Mouse (Mus musculus) CD4-positive, CD25-positive, alpha-beta regulatory T cell, adult 2 months (primary cell): Measurements from ENCODE around the gene Dolk.
A peak's percentile ranks its signal among the peaks of the same experiment; 100 is the strongest.

Experiments
- DNase-seq: peaks from one replicate; pipeline ENCODE4 v3.0.0-alpha.2; 2012; ENCODE audit warnings: low read depth, low spot score

The Dolk gene

DNA sequence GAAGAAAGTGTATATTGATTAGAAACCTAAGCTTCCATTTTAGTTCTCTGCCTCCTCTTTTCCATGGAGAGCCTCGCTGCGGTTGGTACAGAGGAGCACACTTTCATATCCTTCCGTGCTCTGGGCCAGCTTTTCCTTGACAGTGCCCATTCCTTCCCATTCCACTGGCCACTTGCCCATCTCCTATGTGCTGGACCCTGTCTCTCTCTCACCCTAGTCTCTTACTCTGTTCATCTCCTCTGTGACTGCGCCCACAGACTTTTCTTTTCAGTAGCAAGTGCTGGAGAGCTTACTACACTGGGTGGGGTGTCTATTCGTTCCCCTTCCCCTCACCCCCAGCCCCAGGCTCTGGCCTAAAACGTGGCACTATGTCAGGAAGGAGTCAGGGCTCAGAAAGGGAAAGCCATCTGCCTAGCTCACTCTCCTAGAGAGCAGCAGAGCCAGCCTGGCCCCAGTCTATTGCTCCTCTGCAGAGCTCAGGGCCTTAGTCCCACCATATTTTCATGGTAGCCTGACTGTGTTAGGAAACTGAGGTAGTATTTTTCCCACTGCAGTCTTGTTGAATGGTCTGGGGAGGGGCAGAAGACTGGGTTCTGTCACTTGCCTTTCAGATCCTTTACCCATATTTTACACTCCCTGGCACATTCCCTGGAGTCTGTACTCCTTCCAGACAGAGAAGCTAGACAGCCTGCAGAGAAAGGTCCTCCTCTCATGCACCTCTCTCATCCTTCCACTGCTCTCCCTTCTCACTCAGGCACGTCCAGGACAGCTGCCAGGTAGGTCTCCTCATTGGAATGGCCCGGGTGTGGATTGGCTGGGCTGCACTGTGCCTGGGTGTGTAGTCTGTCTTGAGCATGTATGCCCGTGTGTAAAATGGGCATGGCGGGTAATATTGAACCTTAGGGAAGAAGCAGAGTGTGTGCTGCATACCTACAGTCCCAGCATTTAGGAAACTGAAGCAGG lies 35.7 kb downstream of the Dolk start:
- DNase-seq, result no peak

DNA sequence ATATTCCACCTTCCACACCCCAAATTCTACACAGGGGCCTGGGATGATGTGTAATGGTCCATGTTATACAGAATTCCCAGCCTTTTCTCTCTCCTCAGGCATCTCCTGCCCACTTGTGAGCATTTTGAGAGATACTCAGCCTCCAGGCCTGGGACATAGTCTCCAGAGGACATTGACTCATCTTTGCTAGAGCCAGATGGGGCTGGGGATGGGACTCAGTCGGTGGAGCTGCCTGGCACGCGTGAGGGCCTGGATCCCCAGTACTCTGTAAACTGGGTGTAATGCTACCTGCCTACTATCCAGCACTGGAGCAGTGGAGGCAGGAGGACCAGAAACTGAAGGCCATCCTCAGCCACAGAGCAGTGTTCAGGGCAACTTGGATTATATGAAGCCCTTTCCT lies 37.0 kb downstream of the Dolk start:
- DNase-seq, result no peak

DNA sequence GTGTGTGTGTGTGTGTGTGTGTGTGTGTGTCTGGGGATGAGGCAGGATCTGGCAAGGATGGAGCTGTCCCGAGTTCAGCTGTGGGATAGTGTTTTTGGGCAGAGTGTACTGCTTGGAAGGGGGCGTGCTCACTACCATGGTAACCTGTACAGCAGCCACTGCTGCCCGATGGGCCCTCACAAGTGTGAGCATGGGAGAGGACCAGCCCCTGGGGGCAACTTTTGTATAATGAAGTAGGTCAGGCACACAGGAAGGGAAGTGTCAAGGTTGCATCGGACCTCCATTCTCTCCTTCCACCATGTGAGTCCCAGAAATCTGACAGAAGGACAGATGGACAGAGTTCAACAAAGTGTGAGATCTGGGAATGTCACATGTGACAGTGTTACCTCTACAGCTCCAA lies 38.5 kb downstream of the Dolk start:
- DNase-seq, result no peak

DNA sequence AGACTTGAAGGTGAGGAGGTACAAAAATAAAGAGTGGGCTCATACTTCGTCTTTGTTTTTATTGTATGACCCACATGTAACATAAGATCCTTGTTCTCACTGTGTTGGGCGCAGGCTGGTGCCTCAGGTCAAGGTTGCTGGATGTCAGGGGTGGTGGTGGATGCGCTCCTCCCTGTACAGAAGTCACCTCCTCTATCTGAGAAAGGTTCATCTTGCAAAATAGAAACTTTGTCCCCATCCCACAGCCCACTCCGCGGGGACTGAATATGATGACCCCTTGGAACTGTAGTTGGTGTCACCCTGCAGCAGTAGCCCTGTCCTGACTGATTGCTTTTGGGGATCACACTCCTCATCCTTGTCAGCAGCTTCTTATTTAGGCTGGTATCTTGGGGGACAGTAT lies 39.1 kb downstream of the Dolk start:
- DNase-seq, result no peak

DNA sequence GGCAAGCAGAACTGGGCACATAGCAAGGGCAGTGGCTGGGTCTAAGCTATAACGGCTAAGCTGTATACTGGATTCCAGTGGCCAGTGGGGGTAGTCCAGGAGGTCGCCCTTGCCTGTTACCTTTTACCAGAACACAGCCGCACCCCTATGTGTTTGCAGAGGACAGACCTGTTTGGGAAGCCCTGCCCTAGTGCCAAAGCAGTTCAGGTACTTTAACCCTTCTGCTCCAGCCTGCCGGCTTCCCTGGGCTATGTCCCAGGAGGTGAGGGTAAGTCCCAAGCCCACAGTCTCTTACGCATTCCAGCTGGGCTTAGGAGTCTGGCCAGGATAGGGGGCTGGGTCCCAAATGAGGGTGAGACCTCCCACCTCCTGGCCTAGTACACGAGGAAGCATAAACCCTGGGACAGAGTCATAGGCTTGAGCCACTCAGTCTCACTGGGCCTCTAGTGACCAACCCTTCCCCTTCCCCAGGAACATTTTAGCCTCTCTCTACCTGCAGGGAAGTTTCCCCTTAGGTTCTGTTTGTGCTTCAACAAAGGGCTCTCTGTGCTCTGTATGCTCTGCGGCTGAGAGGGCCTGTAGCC lies 41.4 kb downstream of the Dolk start:
- DNase-seq, result no peak

DNA sequence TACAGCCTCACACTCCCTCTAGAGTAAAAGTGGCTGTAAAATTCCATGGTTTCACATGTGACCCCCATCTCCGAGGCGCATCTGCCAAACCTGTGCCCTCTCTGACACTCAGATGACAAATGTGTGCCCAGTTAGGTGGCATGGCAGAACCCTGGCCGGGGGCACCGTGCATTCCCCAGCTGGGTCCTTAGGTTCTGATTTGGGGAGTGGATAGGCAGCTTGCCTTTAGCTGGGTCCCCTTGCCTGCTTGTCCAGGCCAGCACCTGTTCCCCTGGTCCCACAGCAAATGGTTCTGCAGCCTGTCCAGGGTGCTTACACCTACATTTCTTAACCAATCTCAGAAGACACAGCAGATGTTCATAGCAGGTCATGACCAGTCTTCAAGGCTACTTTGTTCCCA lies 42.7 kb downstream of the Dolk start:
- DNase-seq, result no peak

DNA sequence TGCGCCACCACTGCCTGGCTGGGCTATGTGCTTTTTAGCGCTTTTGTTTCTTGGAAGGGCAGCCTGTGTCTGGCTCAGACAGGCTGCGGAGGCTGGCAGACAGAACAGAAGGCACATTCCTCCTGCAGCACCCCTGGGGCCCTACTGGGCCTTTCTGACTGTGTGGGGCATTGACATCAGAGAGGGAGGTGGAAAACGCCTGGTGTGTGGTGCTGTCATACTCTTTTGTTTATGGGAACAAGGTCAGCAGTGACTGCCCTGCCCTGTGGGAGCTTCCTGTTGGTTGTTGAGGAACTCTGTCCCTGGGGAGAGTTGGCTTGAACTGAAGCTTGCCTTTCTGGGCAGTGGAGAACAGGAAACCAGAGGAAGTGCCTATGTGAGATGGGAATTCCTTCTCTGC lies 43.6 kb downstream of the Dolk start:
- DNase-seq, result no peak

DNA sequence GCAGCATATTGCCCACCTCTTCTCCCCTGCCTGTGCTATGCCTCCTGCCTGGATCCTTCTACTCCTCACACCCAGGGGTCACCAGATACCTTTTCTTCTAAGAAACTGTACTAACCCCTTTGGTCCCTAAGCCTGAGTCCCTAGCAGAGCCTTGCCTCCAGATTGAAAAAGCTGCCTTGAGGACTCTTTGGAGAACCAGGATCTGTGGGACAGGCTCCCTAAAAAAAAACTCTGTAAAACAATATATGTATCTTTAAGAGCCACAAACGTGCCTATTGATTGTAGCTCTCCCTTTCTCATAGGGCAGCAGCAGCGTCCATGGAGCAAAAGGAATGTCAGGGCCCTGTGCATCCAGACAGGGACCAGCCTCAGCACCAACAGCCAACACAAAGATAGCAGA lies 45.9 kb downstream of the Dolk start, which contains the start of gene Gm28035:
Gene Gm28035 (plus strand): TSS at position 301 of the 400 bp plus-strand sequence.
- DNase-seq, result no peak

DNA sequence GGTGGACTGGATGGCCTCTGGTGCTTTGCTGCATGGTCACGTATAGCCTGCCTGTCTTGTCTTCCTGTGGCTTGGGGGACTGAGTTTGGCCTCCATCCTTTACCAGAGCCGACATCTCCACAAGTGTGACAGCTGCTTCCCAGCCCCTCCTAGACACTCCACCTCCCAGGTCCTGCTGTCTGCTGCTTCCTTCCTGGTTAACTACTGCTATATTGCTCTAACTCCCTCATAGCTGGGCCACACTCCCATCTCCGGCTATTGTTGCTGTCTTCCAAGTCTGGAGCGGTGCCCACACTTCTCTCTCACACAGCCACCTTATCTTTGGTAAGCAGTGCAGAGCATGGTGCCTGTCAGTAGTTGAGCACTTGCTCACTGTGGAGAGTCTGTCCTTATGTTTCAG lies 46.4 kb downstream of the Dolk start:
- no peak for DNase-seq

DNA sequence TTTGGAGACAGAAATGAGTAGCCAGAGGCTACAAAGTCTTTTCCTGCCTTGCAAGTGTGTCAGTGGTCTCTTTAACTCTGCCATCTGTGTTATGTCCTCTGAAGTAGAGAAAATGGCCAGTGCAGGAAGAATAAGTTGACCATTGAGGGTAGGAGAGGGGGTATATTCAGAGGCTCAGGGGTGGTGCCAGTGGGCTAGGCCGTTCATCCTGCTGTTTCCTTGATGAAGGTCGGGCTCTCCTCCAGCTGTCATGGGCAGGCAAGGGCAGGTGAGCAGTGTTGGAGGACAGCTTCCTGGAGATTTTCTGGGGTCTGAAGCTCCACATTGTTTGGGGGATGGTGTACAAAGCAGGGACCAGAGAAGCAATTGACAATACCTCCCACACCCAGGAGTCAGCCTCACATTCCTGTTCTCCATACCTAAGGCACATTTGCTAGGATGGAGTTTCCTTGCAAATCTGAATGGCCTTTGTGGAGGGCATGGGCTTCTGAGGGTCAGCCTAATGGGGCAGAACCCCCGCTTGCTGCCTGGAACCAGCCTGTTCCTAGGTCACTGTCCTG lies 47.1 kb downstream of the Dolk start:
- no peak for DNase-seq

DNA sequence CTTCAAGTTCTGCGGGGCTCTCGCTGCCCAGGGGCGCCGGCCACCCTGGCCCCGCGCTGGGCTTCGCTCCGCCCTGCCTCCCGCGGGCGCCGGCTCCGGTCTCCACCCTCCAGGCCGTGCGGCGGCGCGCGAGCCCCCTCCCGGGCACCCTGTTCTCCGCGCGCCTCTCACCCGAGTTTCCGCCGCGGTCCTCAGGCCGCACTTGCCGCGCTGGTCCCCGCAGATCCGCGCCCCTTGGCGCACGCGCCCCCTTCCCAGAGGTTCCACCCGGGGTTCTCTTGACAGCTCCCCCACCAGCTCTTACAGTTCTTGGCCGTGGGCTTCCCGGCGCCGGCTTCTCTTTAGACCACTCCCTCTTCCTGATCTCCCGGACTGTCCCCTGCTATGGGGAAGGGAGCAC lies 48.3 kb downstream of the Dolk start:
- no peak for DNase-seq

DNA sequence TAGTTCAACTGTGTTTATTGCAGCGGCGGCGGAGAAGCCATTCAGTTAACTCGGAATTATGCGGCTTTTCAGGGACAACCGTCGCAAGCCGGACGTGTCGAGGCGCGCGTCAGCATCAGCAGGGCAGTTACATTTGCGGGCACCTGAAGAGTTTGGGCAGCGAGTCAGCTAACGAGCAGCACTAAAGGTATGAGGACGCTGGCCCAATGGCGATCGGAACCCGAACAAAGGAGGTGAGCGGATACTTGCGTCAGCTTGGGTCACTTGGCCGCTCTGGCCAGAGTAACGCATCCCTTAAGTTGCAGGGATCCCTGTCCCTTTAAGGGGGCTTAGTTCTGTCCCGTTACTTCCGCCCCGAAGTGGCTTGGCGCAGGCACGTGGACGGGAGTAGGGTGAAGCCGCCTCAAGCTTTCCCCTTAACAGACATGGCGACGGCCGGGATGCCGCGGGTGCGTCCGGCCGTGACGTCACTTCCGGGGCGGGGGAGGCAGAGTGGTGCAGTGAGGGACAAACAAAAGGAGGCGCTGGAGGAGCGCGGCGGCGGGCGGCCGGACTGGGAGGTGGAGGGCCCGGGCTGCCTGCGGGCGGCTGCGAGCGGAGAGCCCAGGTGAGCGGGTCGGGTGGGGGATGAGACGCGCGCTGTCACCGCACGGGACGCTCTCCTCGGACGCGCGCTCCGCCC lies 48.8 kb downstream of the Dolk start, which contains the start of gene Lrrc8a:
Gene Lrrc8a (plus strand): TSS at position 517 of the 682 bp plus-strand sequence.
- DNase-seq, result peak; percentile 99

DNA sequence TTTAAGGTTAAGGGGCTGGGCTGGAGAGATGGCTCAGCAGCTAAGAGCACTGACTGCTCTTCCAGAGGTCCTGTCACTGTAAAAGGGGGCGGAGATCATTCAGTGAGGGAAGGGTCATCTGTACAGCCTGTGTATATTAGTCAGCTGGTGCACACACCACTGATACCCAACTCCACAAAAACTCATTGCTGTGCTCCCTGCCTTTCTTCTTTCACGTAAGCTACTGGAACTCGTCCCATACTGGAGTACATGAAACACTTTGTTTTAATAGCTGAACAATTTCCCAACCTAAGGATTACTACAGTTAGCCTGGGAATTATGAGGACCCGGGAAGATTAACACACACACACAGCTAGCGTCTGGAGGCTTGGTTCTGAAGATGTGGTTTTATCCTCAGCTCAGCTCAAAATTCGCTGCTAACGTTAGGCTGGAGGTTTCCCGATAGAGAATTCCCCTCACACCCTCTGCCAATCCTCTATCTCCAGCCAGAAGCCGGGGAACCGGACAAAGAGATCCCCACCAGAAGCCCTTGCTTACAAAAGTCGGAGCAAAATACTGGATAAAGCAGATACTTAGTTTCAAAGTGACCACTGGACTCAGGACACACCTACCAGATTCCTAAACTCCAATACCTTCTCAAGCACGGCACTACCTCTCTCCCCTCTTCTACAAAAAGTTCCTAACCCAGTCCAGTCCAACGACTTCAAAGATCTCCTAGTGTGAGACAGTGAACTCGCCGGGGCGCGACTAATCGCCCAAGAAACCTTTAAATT lies 49.5 kb downstream of the Dolk start:
- DNase-seq, result no peak

DNA sequence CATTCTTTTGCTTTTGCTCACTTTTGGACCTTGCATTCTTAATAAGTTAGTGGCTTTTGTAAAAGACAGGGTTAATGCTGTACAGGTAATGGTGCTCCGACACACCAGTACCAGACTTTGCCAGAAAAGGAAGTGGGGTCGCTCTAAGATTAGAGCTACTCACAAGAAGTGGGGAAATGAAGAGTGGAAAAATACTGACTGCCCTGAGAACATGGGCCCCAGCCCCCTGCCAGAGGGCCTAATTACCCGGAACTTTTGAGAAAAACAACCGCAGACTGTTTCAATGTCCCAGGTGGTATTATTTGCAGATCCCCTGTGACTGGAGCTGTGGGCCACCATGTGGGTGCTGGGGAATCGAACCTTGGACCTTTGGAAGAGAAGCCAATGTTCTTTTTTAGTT lies 50.5 kb downstream of the Dolk start:
- DNase-seq, result peak; percentile 51
